Mouse (Mus musculus): ENCODE results near the gene Faf1. TPM values are rescaled to one million over a fixed set of nuclear protein-coding genes. Genes with fewer than 3 reads are reported as not detected.

Faf1 gene
- polyA plus RNA-seq, 1 experiment: 11.1 TPM

- Histone ChIP-seq H3K4me1 (replicated peaks; ENCODE audit: control insufficient read depth, insufficient read depth, low read length) (no peaks in the 10 kb centered on the region), H3K4me3 (ENCODE audit: control insufficient read depth, insufficient read depth, low read length) (no peak overlapping the region), H3K27me3 (ENCODE audit: control insufficient read depth, insufficient read depth, low read length) (no peaks in the 10 kb centered on the region), H3K27ac (ENCODE audit: control insufficient read depth, insufficient read depth, low read length) (no peak overlapping the region), H3K36me3 (ENCODE audit: control insufficient read depth, insufficient read depth, low read length) (no peaks in the 10 kb centered on the region)
- no peak for TF ChIP-seq CTCF (IDR thresholded peaks at IDR 0.05; ENCODE audit: borderline replicate concordance, control insufficient read depth, extremely low read depth, insufficient read depth, low read length, poor library complexity)
- no peak for TF ChIP-seq POLR2A (IDR thresholded peaks at IDR 0.05; ENCODE audit: control insufficient read depth, extremely low read depth, insufficient read depth, low read length, poor library complexity)
- WGBS: 95% methylated on average over 3 of the region's 3 CpGs
- no peak for DNase-seq
These were observed 186.6 kb downstream of the Faf1 start for GRCm38 (mm10) chr4:109863021-109863420.

GRCm38 (mm10) chr4:109868897-109869484 is 192.6 kb downstream of the Faf1 start:
- no peak for DNase-seq
- no peak for TF ChIP-seq CTCF (IDR thresholded peaks at IDR 0.05; ENCODE audit: borderline replicate concordance, control insufficient read depth, extremely low read depth, insufficient read depth, low read length, poor library complexity)
- Histone ChIP-seq H3K36me3 (ENCODE audit: control insufficient read depth, insufficient read depth, low read length) (no peaks in the 10 kb centered on the region), H3K27me3 (ENCODE audit: control insufficient read depth, insufficient read depth, low read length) (no peaks in the 10 kb centered on the region), H3K4me3 (ENCODE audit: control insufficient read depth, insufficient read depth, low read length) (no peak overlapping the region), H3K27ac (ENCODE audit: control insufficient read depth, insufficient read depth, low read length) (no peak overlapping the region), H3K4me1 (replicated peaks; ENCODE audit: control insufficient read depth, insufficient read depth, low read length) (no peaks in the 10 kb centered on the region)
- WGBS: 93% methylated on average over 3 of the region's 3 CpGs

DNA sequence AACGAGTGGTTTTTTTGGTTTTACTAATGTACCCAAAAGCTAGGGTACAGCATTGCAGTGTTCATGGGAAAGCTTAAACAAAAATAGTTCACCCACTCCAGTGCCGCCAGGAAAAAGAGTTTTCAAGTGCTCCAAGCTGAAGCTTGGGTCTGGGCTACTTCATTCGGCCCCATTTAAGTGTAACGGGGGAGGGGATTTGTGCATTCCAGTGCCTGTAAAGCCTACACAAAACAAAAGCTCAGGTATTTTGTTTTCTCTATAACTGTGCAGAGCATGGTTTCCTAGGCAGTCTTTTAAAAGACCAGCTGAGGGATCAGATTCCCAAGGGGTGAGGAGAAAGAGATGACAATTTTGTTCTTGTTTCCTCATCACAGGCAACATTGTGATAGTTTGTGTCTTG is 207.9 kb downstream of the Faf1 start:
- no peaks in the 10 kb centered on the region for H3K4me1 ChIP-seq (replicated peaks; ENCODE audit: control insufficient read depth, insufficient read depth, low read length)
- H3K27ac ChIP-seq (ENCODE audit: control insufficient read depth, insufficient read depth, low read length): no peak overlapping the region
- no peak overlapping the region for H3K4me3 ChIP-seq (ENCODE audit: control insufficient read depth, insufficient read depth, low read length)
- H3K36me3 ChIP-seq (ENCODE audit: control insufficient read depth, insufficient read depth, low read length): peaks cover 7% of the 10 kb centered on the region; the same call in 1 of the 2 replicates
- TF ChIP-seq CTCF (IDR thresholded peaks at IDR 0.05; ENCODE audit: borderline replicate concordance, control insufficient read depth, extremely low read depth, insufficient read depth, low read length, poor library complexity) (no peak), POLR2A (IDR thresholded peaks at IDR 0.05; ENCODE audit: control insufficient read depth, extremely low read depth, insufficient read depth, low read length, poor library complexity) (no peak)
- no peak for DNase-seq
- no peaks in the 10 kb centered on the region for H3K27me3 ChIP-seq (ENCODE audit: control insufficient read depth, insufficient read depth, low read length)
- WGBS: over 99% methylated on average over 4 of the region's 4 CpGs

DNA sequence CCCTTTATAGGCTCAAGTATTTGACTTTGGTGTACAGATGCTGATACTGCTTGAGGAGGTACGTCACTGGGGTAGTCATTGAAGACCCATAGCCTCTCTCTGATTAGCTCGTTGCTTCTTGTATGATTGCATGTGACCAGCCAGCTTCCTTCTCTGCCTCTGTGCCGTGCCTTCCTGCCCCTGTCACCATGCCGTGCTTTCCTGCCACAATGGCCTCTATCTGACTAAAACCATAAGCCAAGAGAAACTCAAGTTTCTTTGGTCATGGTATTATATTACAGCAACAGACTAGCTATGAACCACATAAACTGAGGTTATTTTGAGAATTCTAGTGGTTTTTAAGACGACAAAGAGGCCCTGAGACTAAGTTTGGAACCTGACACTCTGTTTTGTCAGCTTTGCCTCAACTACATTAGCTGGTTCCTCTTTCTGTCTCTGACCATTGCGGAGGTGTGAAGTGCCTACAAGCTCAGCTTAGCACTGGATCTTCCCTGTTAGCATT is 211.5 kb downstream of the Faf1 start:
- H3K4me1 ChIP-seq (replicated peaks; ENCODE audit: control insufficient read depth, insufficient read depth, low read length): no peaks in the 10 kb centered on the region
- no peaks in the 10 kb centered on the region for H3K27me3 ChIP-seq (ENCODE audit: control insufficient read depth, insufficient read depth, low read length)
- no peak overlapping the region for H3K4me3 ChIP-seq (ENCODE audit: control insufficient read depth, insufficient read depth, low read length)
- peaks cover 7% of the 10 kb centered on the region; the same call in 1 of the 2 replicates for H3K36me3 ChIP-seq (ENCODE audit: control insufficient read depth, insufficient read depth, low read length)
- TF ChIP-seq CTCF (IDR thresholded peaks at IDR 0.05; ENCODE audit: borderline replicate concordance, control insufficient read depth, extremely low read depth, insufficient read depth, low read length, poor library complexity): no peak
- no peak for TF ChIP-seq POLR2A (IDR thresholded peaks at IDR 0.05; ENCODE audit: control insufficient read depth, extremely low read depth, insufficient read depth, low read length, poor library complexity)
- 85% methylated on average over 6 of the region's 6 CpGs for WGBS
- no peak for DNase-seq
- no peak overlapping the region for H3K27ac ChIP-seq (ENCODE audit: control insufficient read depth, insufficient read depth, low read length)

GRCm38 (mm10) chr4:109897810-109898566 is 221.6 kb downstream of the Faf1 start:
- H3K27me3 ChIP-seq (ENCODE audit: control insufficient read depth, insufficient read depth, low read length): no peaks in the 10 kb centered on the region
- no peaks in the 10 kb centered on the region for H3K4me1 ChIP-seq (replicated peaks; ENCODE audit: control insufficient read depth, insufficient read depth, low read length)
- no peak for DNase-seq
- no peaks in the 10 kb centered on the region for H3K36me3 ChIP-seq (ENCODE audit: control insufficient read depth, insufficient read depth, low read length)
- TF ChIP-seq POLR2A (IDR thresholded peaks at IDR 0.05; ENCODE audit: control insufficient read depth, extremely low read depth, insufficient read depth, low read length, poor library complexity) (no peak), CTCF (IDR thresholded peaks at IDR 0.05; ENCODE audit: borderline replicate concordance, control insufficient read depth, extremely low read depth, insufficient read depth, low read length, poor library complexity) (no peak)
- no peak overlapping the region for H3K27ac ChIP-seq (ENCODE audit: control insufficient read depth, insufficient read depth, low read length)
- WGBS: 88% methylated on average over 6 of the region's 6 CpGs
- H3K4me3 ChIP-seq (ENCODE audit: control insufficient read depth, insufficient read depth, low read length): no peak overlapping the region

GRCm38 (mm10) chr4:109901076-109901475 is 224.7 kb downstream of the Faf1 start:
- Histone ChIP-seq H3K4me1 (replicated peaks; ENCODE audit: control insufficient read depth, insufficient read depth, low read length) (no peaks in the 10 kb centered on the region), H3K4me3 (ENCODE audit: control insufficient read depth, insufficient read depth, low read length) (no peak overlapping the region), H3K27me3 (ENCODE audit: control insufficient read depth, insufficient read depth, low read length) (no peaks in the 10 kb centered on the region), H3K27ac (ENCODE audit: control insufficient read depth, insufficient read depth, low read length) (no peak overlapping the region), H3K36me3 (ENCODE audit: control insufficient read depth, insufficient read depth, low read length) (no peaks in the 10 kb centered on the region)
- no peak for DNase-seq
- TF ChIP-seq POLR2A (IDR thresholded peaks at IDR 0.05; ENCODE audit: control insufficient read depth, extremely low read depth, insufficient read depth, low read length, poor library complexity) (no peak), CTCF (IDR thresholded peaks at IDR 0.05; ENCODE audit: borderline replicate concordance, control insufficient read depth, extremely low read depth, insufficient read depth, low read length, poor library complexity) (no peak)
- WGBS: 93% methylated on average over 2 of the region's 2 CpGs
